Mouse (Mus musculus) 416B (cell line): ENCODE results near the gene Wdfy3.

Source experiments
- DNase-seq: peaks from one replicate; pipeline ENCODE4 v3.0.0; 2011; ENCODE audit warnings: low read depth

The Wdfy3 gene

DNA sequence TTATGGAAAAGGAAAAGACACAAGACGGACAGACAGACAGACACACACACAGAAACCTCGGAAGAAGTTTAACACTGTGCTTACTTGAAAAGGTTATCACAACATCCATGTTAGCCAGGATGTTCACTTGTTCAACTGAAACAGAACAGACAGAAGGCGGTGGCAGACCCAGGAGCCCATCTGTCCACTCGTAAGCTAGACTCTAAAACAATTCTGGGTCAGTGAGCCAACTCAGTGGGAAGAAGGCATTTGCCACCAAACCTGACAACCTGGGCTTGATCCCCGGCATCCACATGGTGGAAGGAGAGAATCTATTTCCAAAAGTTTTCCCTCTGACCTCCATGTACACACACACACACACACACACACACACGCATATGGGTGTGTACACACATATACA lies 237.7 kb downstream of the Wdfy3 start:
- DNase-seq = no peak

DNA sequence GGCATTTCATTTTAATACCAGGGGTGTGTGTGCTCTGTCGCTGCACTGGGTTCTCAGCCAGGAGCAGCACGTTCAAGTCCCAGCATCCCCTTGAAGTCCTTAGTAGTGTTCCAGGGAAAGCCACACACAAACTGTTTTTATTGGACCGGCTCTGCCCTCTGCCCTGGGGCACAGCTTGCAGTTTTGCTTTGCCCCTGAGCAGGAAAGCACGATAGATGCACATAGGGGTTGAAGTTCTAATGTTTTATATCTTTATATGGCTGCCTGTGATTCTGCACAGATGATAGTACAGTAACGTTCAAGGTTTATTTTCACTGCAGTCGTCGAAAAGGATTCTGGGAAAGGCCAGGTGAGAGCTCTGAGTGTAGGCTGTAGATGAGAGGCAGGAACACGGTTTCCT lies 239.5 kb downstream of the Wdfy3 start:
- no peak for DNase-seq

DNA sequence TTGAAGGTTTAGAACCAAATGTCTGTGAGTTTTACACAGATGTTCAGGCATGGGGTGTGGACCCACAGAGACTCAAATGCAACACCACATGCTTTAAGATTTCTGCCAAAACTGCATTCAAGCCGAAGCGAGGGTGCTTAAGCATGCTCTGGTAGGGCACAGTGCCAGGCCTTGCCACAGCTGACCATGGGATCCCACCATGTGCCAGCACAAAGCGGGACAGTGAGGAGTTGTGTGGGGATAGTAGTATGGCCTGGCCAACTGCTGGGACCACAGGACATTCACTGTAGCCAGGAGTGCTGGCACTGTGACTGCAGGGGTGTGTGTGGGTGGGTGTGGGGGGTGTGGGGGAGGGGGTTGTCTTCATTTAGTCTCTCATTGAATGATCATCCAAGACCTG lies 240.8 kb downstream of the Wdfy3 start:
- no peak for DNase-seq

DNA sequence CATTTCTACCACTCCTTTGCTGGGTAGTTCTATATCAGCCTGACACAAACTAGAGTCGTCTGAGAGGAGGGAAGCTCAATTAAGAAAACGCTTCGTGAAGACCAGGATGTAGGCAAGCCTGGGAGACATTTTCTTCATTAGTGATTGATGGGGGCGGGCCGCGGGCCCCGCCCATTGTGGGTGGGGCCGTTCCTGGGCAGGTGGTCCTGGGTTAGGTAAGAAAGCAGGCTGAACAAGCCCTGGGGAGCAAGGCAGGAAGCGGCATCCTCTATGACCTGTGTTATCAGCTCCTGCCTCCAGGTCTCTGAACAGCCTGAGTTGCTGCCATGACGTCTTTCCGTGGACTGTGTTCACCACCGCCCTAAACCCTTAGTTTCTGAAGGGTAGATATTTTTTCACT lies 242.2 kb downstream of the Wdfy3 start:
- no peak for DNase-seq

DNA sequence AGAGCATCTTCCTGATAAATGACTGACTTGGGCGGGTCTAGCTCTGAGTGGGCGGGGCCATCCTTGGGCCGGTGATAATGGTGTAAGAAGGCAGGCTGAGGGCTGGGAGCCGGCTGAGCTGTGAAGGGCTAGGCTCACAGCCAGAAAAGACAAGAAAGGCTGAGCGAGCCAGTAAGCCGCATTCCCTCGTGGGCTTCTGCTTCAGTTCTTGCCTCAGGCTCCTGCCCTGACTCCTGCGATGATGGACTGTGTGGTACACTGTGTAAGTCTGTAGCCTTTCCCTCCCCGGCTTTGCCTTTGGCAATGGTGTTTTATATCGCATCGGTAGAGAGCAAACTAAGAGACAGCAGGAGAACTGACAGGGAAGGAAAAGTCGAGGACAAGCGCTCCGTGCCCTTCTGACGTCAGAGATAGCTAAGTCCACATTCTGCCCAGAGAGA lies 243.2 kb downstream of the Wdfy3 start:
- DNase-seq = no peak

DNA sequence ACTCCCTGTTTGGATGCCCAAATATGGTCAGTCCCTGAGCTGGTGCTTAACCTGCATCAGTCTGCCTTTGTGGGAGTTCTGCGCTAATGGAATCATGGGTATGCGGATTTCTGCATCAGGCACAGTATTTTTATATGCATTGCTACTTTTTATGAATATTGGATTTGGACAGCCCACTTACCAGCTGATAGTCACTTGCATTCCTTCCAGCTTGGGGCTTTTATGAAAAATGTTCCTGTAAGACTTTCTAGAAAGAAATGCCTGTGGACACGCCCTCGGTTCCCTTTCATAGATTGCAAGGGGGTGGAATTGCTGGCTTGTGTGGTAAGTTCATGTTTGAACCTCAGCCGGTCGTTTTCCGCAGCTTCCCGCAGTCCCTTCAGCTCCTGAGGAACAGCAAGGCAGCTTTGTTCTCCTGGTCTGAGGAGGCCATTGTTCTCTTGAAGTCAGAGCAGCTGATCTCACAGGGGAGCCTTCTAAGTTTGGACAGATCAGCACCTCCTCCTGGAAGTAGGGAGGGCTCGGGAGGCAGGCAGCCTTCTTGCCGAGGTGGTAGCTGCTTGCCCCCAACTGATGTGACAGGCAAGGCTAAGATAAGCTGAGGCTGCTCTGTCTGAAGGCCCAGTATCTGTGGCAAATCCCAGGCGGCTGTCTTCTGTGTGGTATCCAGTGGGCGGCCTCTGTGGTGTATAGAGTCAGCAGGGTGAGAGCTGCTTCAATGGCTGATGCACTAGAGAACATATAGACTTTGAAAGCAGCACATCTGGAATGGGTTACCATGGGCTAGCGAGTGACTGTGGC lies 244.4 kb downstream of the Wdfy3 start:
- no peak for DNase-seq

DNA sequence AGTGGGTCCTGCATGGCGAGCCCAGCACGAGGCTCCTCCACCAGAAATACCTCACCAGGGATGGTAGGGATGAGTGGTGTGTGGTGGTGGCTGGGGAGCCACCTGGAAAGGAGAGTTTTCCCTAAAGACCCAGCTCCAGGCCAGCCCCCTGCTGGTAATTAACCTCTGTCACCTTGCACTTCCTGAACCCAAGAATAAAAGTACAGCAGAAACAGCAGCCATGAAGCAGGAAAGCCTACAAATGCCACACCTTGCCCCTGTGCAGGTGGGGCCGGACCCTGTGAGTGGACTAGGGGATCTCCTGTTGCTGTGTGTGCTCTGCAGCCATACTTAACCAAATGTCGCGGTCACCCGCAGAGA lies 247.4 kb downstream of the Wdfy3 start:
- no peak for DNase-seq

DNA sequence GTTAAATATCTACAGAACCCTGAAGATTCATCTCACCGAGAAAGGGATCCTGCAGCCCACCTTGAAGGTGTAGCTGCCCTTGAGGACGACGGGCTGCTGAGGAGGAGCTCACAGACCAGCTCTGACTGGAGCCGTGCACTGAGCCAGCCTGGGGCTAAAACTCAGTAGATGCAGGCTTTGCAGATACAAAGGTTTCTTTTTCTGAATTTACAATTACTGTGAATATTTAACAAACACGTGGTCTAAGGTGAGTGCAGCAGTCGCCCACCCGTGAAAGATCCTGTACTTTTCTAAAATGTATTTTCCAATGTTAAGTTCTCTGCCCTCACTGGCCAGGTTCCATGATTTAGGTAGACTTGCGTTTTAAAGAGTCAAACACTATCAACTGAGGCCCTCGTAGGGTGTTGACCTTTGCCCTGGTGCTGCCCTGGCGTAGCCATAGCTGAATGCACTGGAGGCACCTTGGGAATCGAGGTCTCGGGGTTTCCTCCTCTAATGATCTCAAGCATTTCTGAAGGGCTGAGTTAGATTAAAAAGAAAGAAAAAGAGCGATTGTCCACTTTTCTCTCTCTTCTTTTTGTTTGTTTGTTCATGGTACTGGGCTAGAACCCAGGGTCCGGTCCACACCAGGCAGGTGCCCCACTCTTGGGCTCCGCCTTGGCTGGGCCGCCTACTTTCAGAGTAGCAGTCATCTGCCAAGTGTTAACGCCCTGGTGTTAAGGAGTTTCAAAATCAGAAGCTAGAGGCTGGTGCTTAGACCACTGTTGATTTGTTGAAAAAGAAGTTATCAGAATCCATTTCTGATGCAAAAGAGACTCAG lies 248.0 kb downstream of the Wdfy3 start:
- DNase-seq = no peak

DNA sequence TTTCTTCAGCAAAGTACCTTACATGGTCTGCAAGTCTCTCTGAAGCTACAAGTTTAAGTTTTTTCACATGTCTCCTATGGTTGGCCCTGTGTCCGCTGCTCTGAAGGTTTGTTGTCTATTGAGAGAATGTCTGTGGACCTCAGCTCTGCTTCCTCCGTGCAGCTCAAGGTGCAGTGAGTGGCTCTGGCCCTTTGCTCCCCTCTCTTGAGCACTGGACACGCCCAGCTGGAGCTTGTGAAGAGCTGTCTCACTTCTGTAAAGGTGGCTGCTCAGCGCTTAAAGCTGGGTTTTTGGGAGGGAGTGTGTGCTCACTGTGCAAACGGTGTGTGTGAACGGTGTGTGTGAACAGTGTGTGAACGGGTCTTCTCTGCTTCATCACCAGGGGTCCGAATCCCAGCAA lies 248.7 kb downstream of the Wdfy3 start:
- no peak for DNase-seq

DNA sequence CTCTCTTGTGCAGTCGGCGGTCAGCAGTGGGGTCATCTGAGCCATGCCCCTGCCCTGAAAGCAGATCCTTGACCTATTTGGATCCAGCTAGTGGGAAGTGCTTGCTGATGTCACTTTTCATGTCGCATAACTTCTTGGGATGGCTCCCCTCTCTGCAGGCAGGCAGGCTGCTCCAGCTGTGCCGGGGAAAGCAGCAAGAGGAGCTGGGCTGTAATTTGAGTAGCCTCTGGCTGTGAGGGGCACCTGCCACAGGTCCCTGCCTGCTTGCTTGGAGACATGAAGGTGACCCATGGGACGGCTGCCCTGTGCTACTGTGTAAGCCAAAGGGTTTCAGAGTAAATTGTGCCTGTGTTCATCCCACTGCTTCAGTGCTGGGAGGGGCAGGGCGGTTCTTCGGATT lies 249.9 kb downstream of the Wdfy3 start:
- no peak for DNase-seq

DNA sequence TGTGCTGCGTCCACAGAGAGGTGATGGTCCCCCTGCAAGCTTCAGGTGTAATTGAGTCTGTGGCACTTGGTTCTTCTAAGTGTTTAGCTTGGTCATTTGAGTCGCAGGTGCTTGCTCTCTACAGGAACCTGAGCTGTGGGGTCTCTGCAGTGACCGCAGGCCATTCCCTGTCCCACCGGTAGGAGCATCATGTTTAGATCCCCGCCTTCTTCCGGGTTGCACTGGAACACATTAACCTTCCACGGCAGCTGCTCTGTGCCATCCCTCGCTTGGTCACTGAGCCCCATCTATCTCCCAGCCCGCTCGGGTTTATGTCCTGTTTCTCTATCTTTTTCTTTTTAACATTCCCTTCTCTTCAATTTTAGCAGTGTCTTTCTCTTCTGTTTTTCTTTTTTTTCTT lies 250.5 kb downstream of the Wdfy3 start:
- DNase-seq = no peak

DNA sequence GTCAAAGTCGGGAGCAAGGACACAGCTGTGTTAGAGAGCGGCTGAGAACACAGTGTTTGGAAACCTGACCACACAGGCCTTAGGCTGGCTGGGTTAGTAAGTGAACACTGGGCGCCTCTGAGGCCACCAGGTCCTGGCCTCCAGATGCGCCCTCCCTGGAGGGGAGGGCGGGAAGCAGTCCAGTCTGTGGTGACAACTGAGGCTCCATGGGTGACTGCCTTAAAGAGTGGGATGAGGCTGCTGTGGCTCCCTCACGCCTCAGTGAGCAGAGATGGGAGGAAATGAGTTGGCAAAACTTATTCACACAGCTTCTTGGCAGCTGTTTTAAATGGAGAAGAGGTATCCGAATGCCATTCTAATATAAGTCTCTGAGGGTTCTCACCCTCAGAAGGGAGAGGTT lies 252.9 kb downstream of the Wdfy3 start:
- DNase-seq = peak; percentile 57

DNA sequence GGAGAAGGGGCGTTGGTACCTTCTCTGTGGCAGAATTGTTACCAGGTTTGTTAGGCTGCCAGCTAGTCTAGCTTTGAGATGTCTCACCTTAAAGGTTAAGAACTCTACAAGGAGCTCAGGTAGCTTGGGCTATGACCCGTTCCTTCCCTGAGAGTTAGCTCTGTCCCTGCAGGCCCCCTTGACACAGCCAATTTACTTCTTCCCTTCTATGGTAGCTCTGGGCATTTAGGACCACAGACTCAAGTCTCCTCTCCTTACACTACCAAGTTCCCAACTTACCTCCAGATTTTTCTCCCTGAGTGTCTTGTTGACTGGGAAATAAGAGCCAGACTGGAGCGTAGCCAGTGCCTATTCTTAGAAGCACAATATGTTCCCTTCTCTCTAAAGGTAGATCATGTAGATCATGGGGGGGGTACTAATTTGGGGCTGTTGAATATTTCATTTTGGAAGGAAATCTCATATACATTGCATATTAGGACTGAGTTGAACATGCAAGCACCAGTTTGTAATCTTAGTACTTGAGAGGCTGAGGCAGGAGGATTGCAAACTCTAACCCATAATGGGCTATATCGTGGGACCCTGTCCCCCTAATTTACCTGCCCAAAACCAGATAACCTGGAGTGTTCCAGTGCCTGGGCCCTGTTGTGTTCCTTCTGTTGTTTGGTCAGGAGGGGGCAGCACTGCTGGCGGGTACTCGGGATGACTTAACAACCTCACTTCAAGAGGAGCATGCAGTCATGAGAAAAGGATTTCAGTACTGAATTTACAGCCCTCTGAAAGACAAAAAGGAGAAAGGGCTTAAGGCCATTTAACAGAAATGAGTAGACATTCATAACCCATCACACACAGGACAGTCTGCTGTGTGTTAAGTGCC lies 258.2 kb downstream of the Wdfy3 start:
- peak; percentile 42 for DNase-seq

DNA sequence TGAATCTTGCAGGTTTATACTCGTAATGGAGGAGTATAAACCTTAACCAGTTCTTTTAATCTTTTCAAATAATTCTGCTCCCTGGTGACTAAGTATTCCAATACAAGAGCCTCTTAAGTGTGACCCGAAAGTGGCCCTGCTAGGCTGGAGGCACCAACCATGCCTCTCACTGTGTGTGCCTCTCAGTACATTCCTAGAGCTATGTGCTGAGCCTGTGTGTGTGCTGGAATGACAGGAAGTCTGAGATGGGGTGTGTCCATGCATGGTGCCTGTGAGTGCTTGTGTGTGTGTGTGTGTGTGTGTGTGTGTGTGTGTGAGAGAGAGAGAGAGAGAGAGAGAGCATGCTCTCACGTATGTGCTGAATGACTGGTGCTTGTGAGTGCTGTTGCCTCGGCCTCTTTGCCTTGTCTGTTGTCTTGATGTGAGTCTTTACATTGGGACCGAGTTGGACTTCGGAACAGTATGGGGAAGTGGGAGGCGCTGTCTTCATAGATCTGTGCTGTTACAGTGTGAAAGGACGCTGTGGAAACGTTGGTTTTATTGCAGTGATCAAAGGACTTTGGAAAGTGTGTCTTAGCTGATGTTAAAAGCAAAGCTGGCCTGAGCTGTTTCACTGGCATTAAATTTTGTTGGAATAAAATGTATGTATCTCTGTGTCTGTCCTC lies 267.2 kb downstream of the Wdfy3 start:
- DNase-seq = no peak

DNA sequence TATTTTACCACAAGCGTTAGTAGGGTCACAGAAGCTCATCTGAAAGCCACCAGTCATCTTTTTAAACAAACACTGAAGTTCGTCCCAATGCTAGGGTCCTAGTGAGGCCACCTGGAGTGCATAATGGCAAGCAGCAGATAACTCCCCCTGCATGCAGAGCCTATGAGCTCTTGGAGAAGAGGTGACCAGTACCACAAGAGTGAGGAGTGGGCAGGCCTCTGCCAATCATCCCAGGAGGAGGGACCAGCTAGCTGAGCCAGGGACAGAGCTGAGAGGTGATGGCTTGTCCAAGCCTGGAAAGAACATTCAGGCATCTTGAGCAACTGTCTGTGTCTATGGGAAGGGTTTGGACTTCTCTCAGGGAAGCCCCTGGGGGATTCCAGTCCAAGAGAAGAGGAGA lies 267.8 kb downstream of the Wdfy3 start:
- no peak for DNase-seq

DNA sequence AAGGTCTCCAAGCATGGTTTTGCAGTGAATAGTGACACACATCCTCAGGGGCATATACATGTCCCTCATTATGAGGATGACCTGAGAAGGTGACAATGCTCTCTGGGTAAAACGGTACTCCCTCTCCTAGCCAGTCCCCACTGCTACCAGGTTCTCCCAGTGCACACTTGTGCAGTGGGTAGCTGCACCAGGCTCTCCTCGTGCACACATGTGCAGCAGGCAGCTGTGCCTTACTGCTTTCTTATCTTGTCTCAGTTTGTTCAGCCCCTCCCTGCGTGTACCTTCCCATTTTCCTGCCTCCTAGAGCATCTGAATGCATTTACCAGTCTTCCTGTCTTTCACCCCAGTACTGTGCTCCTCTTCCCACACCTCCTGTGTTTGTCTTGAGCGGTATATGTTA lies 277.1 kb downstream of the Wdfy3 start:
- DNase-seq = no peak

DNA sequence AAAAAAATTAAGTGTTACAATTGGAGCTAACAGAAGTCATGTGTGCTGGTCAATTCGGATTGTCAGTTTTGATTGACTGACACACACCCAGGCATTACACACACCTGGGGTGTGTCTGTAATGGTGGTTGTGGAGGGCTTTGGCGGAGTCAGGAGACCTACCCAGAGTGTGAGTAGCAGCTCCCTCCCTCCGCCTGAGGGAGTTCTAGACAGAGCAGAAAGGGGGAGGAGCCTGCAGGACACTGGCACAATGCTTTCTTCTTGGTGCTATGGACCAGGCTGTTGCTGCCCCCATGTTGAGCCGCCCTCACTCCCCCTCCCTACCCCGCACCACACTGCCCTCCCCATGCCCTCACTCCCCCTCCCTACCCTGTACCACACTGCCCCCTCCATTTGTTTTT lies 279.2 kb downstream of the Wdfy3 start:
- no peak for DNase-seq

DNA sequence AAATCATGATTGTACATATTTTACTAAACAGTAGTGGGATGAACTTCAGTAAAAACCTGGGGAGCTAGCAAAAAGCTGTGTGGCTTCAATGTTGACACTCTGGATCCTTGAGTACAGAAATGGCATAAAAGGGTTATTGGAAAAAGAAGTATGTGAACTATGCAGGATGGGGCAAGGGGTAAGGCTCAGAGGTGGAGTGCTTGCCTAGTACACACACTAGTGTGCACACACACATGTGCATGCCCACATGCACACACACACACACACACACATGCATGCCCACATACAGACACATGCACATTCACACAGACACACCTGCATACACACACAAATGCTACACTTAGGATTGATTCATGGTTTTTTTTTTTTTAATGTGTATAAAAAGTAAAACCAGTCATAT lies 280.0 kb downstream of the Wdfy3 start:
- DNase-seq = no peak

DNA sequence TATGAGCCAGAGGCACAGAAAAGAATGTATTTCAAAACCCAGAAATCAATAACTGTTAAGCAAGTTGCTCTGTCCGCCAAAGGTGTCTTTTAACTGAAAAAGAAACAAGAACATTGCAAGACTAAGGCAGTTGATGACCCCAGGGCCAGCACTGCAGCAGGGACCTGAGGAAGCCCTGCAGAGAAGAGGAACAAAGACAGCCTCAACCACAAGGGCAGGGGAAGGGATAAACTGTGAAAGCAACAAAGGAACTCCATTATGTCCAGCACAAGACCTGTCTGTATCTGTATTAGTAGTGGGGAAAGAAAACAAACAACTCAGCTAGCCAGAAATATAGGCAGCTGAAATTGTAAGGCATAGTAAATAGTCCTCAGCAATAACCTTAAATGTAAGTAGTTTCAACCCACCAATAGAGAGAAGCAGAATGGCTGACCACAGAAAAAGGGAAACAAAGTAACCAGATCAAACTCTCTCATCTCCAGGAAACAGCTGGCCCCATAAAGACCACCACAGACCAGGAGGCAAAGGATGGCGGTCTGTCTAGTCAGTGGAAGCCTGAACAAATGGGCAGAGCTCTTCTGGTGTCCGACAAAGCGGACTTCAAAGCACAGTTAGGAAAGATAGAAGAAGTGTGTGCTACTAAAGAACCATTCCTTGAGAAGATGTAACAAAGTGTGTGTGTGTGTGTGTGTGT lies 283.7 kb downstream of the Wdfy3 start:
- DNase-seq = peak; percentile 85

DNA sequence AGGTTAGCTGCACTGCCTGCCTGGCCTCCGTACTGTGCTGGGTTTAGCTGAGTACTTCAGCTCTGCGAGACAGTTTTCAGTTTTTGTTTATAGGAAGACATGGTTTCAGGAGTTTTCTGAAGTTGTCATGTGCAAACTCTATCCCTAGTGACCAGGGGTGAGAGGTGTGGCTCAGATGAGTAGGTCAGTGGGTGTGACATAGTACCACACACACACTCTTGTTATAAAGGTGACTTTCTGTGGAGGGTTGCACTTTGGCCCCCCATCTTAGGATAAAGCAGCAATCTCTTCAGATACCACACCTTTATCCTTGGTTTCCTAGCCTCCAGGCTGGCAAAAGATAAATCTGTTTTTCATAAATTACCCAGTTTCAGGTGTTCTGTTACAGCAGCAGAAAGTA lies 284.9 kb downstream of the Wdfy3 start:
- DNase-seq = no peak

DNA sequence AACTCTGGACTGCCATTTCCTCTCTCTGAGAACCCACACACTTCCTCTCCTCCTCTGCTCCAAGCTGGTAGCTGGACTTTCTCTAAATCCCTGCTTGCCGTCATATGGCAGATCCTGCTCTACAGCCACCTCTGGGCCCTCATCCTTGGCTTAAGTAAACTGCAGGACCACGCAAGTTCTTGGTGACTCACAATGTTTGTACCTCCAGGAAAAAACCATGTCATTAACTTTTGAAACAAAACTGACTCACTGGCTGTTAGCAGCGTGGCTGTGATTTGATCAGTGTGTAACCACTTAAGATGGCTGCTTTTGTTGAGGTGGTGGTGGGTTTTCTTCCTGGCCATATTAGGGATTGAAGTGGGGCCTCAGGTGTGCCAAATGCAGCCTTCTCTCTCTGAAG lies 285.4 kb downstream of the Wdfy3 start:
- peak; percentile 54 for DNase-seq
